Comparison of ENCODE assay signal across 8 mouse cellular contexts in the genomic region with DNA sequence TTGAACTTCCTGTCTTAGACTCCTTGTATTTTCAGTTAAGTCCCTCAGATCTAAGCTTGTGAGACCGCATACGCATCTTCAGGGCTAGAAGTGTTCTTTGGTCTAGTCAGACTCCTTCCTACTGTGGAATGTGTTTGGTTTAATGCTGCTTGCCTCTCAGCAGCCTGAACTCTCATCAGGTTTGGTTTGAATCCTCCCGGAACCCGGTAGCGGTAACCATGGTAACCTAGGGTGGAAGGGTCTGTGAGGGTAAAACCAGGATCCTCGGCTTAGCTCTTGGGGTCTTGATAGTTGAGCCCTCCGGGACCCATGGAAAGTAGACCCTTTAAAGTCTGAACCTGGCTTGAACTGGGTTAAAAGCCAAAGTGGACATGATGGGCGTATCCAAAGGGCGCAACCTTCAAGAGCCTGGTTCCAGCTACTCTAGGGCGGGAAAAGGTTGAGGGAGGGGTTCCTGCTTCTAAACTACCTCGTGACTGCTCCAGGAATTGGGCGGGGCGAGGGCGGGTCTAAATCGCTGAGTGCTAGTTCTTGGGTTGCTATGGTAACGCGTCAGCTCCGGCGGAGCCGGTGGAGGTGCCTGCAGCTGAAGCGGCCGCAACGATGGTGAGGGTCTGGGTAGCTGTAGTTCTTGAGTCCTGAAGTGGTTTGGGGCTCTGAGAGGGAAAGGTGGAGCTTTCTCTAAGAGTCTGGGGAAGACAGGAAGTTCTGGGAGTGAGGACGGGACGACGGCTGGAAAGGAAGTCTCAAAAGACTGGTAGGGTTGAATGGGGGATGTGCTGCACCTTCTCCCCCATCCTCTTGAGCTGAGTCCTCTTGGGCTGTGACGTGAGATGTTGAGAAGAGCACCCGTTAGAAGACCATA. TPM values are rescaled to one million over a fixed set of nuclear protein-coding genes. Genes with fewer than 3 reads are reported as not detected.
DNase-seq lines count a peak whose midpoint lies in the region; TF ChIP-seq lines count a peak whose summit lies in the region.

TSS of gene Cfap45 (plus strand) at position 226 of the 865 bp plus-strand sequence.

- H3K27ac ChIP-seq in cortical plate, adult 2 months (ENCODE audit: insufficient read depth, low read length), result no peak within 1 kb of the TSS

- peak within 1 kb of the TSS; percentile 35 for H3K4me3 ChIP-seq in cortical plate, adult 2 months (ENCODE audit: insufficient read depth, low read length)

- no peaks in the 10 kb centered on the region for H3K4me1 ChIP-seq in cortical plate, adult 2 months (ENCODE audit: control insufficient read depth, insufficient read depth, low read length)

- TF ChIP-seq POLR2A in cortical plate, adult 2 months (IDR thresholded peaks at IDR 0.05; ENCODE audit: extremely low read depth, insufficient read depth, low read length), result no peak

- no peak for TF ChIP-seq CTCF in cortical plate, adult 2 months (IDR thresholded peaks at IDR 0.05; ENCODE audit: extremely low read depth, insufficient read depth, low read length)

- DNase-seq in Muller cell, postnatal 12 days (ENCODE audit: inconsistent ontology term), result peak; percentile 86
- DNase-seq in gastrocnemius, postnatal 10 days, result peak; percentile 59
- DNase-seq in hindlimb bud, embryonic 11.5 days (ENCODE audit: extremely low spot score, low read depth, low spot score), result peak; percentile 94
- peak; percentile 54 to 82 for DNase-seq in left cerebral cortex, adult 8-10 months (ENCODE audit: low spot score in 2 of 2)
- DNase-seq in lung, postnatal 4 days, result peak; percentile 91 to 92
- DNase-seq in right cerebral cortex, adult 2 months (ENCODE audit: low spot score in 2 of 2), result peak; percentile 75 to 78
- DNase-seq in urinary bladder, postnatal 36 days (ENCODE audit: low spot score in 2 of 2), result peak; percentile 69 to 79

RNA-seq across cellular contexts. Expression of gene Cfap45, which starts in this region (rescaled TPM):
- polyA plus RNA-seq in cortical plate, adult 2 months (2012; rRNA removed), result 3.3 and 3.6 TPM in 2 replicates
- total RNA-seq in gastrocnemius, postnatal 10 days (2021), result 1 to 10 TPM in 1 of 2 experiments, under 1 TPM in 1; 0.75 to 1.1 TPM
- total RNA-seq in left cerebral cortex, adult 8-10 months (2022), result 1 to 10 TPM; 3.7 to 4.7 (median 4.1) TPM
